Mouse (Mus musculus): Measurements from ENCODE around the gene Tm4sf5.

Tm4sf5 gene

GRCm38 (mm10) chr11:70541415-70541814 lies 36.4 kb downstream of the Tm4sf5 start:
- DNase-seq (ENCODE audit: low spot score) = no peak

GRCm38 (mm10) chr11:70544496-70544895 lies 39.5 kb downstream of the Tm4sf5 start:
- no peak for DNase-seq (ENCODE audit: low spot score)

- DNase-seq (ENCODE audit: low spot score) = no peak
Measured at GRCm38 (mm10) chr11:70551526-70551925, 46.5 kb downstream of the Tm4sf5 start.

GRCm38 (mm10) chr11:70553940-70554339 lies 48.9 kb downstream of the Tm4sf5 start:
- no peak for DNase-seq (ENCODE audit: low spot score)

- no peak for DNase-seq (ENCODE audit: low spot score)
Measured at GRCm38 (mm10) chr11:70557545-70557944, 52.5 kb downstream of the Tm4sf5 start.
